In genomic region chr4:147340876-147341275, GRCm38 (mm10) we compare ENCODE assay signal across 26 mouse cellular contexts. TPM values are rescaled to one million over a fixed set of nuclear protein-coding genes. Genes with fewer than 3 reads are reported as not detected.
"Had no signal": no experiment of that assay in that cellular context is flagged by ENCODE, and none has a peak within 500 bp of the region (broad histone marks: within the 10 kb centered on the region; RNA-seq: fewer than 3 reads in every experiment).

No protein-coding gene starts in this region.

RNA-seq across cellular contexts. Expression of gene Zfp978, which starts 20.2 kb away (rescaled TPM):
- total RNA-seq: gastrocnemius, adult 2 months; gastrocnemius, postnatal 36 days; granulocyte monocyte progenitor cell, adult 5-6 weeks; layer of hippocampus, adult 2 months; layer of hippocampus, postnatal 10 days; layer of hippocampus, postnatal 25 days; left cerebral cortex, adult 2 months; left cerebral cortex, postnatal 36 days had no signal
- polyA plus RNA-seq: heart, adult 2 months; heart, embryonic 14.5 days; heart, embryonic 16.5 days; hindbrain, embryonic 10.5 days; hindbrain, embryonic 12.5 days; hindbrain, embryonic 14.5 days; hindbrain, embryonic 16.5 days; inflammation-experienced regulatory T-cells, adult 6 months; intestine, embryonic 15.5 days; intestine, postnatal 0 days; kidney, embryonic 16.5 days; limb, embryonic 10.5 days; limb, embryonic 12.5 days; limb, embryonic 14.5 days had no signal

RNA-seq across cellular contexts. Expression of gene Zfp988, which starts 35.4 kb away (rescaled TPM):
- total RNA-seq: gastrocnemius, adult 2 months; gastrocnemius, postnatal 10 days; gastrocnemius, postnatal 36 days; granulocyte monocyte progenitor cell, adult 5-6 weeks; heart, adult 2 months; heart, postnatal 10 days; heart, postnatal 25 days; layer of hippocampus, adult 2 months had no signal
- polyA plus RNA-seq: heart, adult 2 months; heart, embryonic 12.5 days; heart, embryonic 14.5 days; hindbrain, embryonic 10.5 days; hindbrain, embryonic 12.5 days; limb, embryonic 12.5 days had no signal
